Mouse (Mus musculus): ENCODE results near the gene Slc45a3.

DNA sequence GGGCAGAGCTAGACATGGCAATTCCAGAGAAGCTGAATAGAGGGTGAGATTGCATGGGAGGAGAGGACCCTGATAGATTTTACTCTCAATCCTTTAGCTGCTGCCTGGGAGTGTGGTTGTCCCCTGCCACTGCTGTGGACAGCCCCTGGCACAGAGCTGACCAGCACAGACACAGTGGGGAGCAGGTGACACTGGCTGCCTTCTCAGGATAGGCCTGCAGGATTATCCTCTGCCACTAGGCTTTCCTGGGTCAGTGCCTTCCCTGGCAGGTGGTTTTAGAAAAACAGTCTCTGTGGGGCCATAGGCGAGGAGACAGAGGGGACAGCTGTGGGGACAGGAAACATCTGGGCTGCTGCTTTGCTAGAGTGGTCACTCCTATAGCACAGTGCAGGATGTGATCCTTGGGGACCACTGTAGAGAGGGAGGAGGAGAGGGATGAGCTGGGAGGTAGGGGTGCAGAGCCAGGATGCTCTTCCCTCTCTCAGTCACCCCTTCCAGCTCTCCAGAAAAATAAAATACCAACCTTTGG lies 14.7 kb upstream of the Slc45a3 start:
- TF ChIP-seq CTCF (IDR thresholded peaks at IDR 0.05) (no peak), EP300 (IDR thresholded peaks at IDR 0.05; ENCODE audit: insufficient read depth, low read depth, low read length) (no peak), POLR2A (IDR thresholded peaks at IDR 0.05; ENCODE audit: insufficient read depth, low read depth, low read length) (no peak)
